Mouse (Mus musculus): ENCODE measurements around the gene Elmo1.

DNA sequence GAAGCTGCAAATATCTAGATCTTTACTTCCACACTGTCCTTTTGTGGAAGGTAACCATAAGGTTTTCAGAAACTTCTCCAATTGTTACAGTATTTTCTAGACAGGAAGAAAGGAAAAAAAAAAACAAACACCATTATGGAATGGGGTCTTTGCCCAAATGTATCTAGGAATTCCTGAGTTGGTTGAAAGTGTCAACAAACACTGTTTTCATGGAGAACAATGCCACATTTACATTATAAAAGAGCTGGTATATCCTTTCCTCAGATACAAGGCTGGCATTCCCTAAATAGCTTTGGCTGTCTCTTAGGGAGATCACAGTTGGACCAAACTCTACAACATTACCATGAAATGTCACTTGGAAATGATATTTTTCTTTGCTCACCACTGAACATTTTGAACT, 411.5 kb downstream of the Elmo1 start:
- TF ChIP-seq GATA1 (IDR thresholded peaks at IDR 0.05; ENCODE audit: borderline replicate concordance, low read length) (no peak), FLI1 (IDR thresholded peaks at IDR 0.05; ENCODE audit: low read length) (no peak)

All from megakaryocyte, embryonic 14.5 days (primary cell).